Mouse (Mus musculus): ENCODE measurements around the gene Gm9999. TPM values are rescaled to one million over a fixed set of nuclear protein-coding genes. Genes with fewer than 3 reads are reported as not detected.

Gm9999 gene
- total RNA-seq, 2 experiments from 2014 or later: not detected

GRCm38 (mm10) chr7:47027520-47027919 lies 44.1 kb downstream of the Gm9999 start:
- DNase-seq: no peak

- no peak for DNase-seq
Measured at GRCm38 (mm10) chr7:47030517-47031193, 47.3 kb downstream of the Gm9999 start.

- no peak for DNase-seq
Measured at GRCm38 (mm10) chr7:47031371-47031770, 48.0 kb downstream of the Gm9999 start.

- DNase-seq: no peak
Measured at GRCm38 (mm10) chr7:47034785-47035384, 51.5 kb downstream of the Gm9999 start.

- DNase-seq: no peak
Measured at GRCm38 (mm10) chr7:47035426-47035825, 52.0 kb downstream of the Gm9999 start.

Other genes starting within 250 kb of the Gm9999 start
- under 1 TPM in 1 of 2 experiments, not detected in 1; 0.70 TPM for gene Saa1, start 240.6 kb upstream of the Gm9999 start, total RNA-seq (2021)
- not detected for gene Saa2, start 231.8 kb upstream of the Gm9999 start, total RNA-seq (2021)
- gene Hps5, start 187.5 kb upstream of the Gm9999 start, total RNA-seq (2021): 10 to 100 TPM; 12.1 to 16.0 TPM
- gene Gtf2h1, start 187.5 kb upstream of the Gm9999 start, total RNA-seq (2021): 10 to 100 TPM; 18.3 to 23.4 TPM
- gene Ldha, start 142.1 kb upstream of the Gm9999 start, total RNA-seq (2021): 1,000 to 10,000 TPM; 1,967 to 2,342 TPM
- gene Ldhc, start 122.4 kb upstream of the Gm9999 start, total RNA-seq (2021): not detected
- 10 to 100 TPM; 50.2 to 57.1 TPM for gene Tsg101, start 63.6 kb upstream of the Gm9999 start, total RNA-seq (2021)
- 10 to 100 TPM; 11.5 to 14.9 TPM for gene Uevld, start 25.1 kb upstream of the Gm9999 start, total RNA-seq (2021)
- gene Spty2d1, start 24.8 kb downstream of the Gm9999 start, total RNA-seq (2021): 10 to 100 TPM in 1 of 2 experiments, 1 to 10 TPM in 1; 9.9 to 13.1 TPM
- gene Tmem86a, start 67.0 kb downstream of the Gm9999 start, total RNA-seq (2021): 1 to 10 TPM; 8.2 to 9.0 TPM
- under 1 TPM in 1 of 2 experiments, not detected in 1; 0.20 TPM for gene Ptpn5, start 150.1 kb downstream of the Gm9999 start, total RNA-seq (2021)
- not detected for gene Mrgpra6, start 221.3 kb downstream of the Gm9999 start, total RNA-seq (2021)

Measured in gastrocnemius, postnatal 10 days (tissue).